Mouse (Mus musculus) kidney, embryonic 15.5 days (tissue): ENCODE results near the gene Phf23. TPM values are rescaled to one million over a fixed set of nuclear protein-coding genes. Genes with fewer than 3 reads are reported as not detected.

ENCODE experiments used
- ATAC-seq: fragments of 200-750 bp; cut with Nextera tagmentation; replicated peaks from 2 replicates; pipeline ENCODE4 v1.8.0; 2017; ENCODE audit warnings: moderate TSS enrichment; ENCODE audit not compliant: low FRiP score
- H3K27ac ChIP-seq: fragments of 300-500 bp; sonication (generic); 2 replicates; pipeline ENCODE4 v1.5.1; 2015; ENCODE audit warnings: mild to moderate bottlenecking, inconsistent platforms
- H3K27me3 ChIP-seq: fragments of 300-500 bp; sonication (generic); 2 replicates; pipeline ENCODE4 v1.6.1; 2015; ENCODE audit warnings: inconsistent platforms
- H3K36me3 ChIP-seq: fragments of 300-500 bp; sonication (generic); 2 replicates; pipeline ENCODE4 v1.6.1; 2015; ENCODE audit warnings: inconsistent platforms
- H3K4me1 ChIP-seq: fragments of 300-500 bp; sonication (generic); 2 replicates; pipeline ENCODE4 v1.6.1; 2015; ENCODE audit warnings: inconsistent platforms
- H3K4me2 ChIP-seq: fragments of 300-500 bp; sonication (generic); 2 replicates; pipeline ENCODE4 v1.6.1; 2015; ENCODE audit warnings: moderate library complexity, mild to moderate bottlenecking, inconsistent platforms
- H3K4me3 ChIP-seq: fragments of 300-500 bp; sonication (generic); replicated peaks from 2 replicates; pipeline ENCODE4 v1.5.1; 2015; ENCODE audit warnings: mild to moderate bottlenecking, inconsistent platforms
- H3K9ac ChIP-seq: fragments of 300-500 bp; sonication (generic); 2 replicates; pipeline ENCODE4 v1.6.1; 2015; ENCODE audit warnings: mild to moderate bottlenecking, inconsistent platforms
- H3K9me3 ChIP-seq: fragments of 300-500 bp; sonication (generic); replicated peaks from 2 replicates; pipeline ENCODE4 v1.6.1; 2016; ENCODE audit warnings: inconsistent platforms
- WGBS: fragments of 180-500 bp; shearing (Covaris S2); methylation state at CpG from one replicate; pipeline ENCODE4 v1.1.7; 2015; ENCODE audit warnings: mixed read lengths; 5-methylcytosine and 5-hydroxymethylcytosine counted together
- polyA plus RNA-seq: library from polyadenylated mRNA; unstranded; fragments of >200 nt; fragmentation: Nextera tagmentation; extraction: Ambion mirVana; gene quantifications from 2 replicates; pipeline ENCODE4 v1.2.1, GENCODE M21; 2015

Gene Phf23
- polyA plus RNA-seq, 1 experiment from 2014 or later: 78.8 TPM

DNA sequence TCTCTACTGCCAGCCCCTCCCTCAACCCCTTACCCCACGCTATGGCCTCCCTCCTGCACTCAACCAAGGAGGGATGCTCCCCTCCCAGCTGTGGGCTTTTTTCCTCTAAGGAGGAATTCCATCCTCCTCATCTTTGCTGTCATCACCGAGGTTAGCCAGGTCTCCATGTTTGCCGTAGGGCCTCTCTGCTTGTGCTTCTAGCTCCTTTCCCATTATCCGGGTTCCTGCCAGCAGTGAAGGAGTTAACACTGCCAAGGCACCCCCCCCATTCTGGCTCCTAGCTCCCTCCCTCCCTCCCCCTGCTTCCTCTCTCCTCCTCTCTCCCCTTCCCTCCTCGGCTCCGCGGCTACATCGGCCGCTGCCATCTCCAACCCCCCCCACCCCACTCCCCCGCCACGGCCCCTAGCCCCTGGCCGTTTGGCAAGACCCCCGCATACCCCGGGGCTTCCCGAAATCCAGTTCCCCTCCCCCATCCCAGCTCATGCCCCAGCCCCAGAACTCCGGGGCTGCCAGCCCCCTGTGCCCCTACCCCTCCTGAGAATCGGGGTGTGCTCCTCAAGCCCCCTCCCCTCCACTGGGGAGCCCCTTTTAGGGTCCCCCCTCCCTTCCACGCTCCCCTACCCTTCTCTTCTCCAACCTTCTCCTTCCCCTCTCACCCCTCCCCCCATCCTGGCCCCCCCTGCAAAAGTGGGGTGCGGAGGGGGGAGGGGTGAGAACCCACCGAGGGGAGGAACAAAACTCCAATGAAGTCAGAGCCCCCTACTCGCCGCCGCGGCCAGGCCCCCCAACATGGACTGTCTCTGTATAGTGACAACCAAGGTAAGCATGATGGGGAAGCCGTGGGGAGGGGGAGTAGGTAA lies 22.8 kb downstream of the Phf23 start:
- Histone ChIP-seq H3K36me3 (peaks cover 7% of the 10 kb centered on the region), H3K27me3 (no peaks in the 10 kb centered on the region), H3K4me2 (peak overlapping the region; percentile 91), H3K9me3 (no peaks in the 10 kb centered on the region), H3K9ac (peak overlapping the region; percentile 85), H3K4me3 (peak overlapping the region; percentile 69), H3K27ac (peak overlapping the region; percentile 92), H3K4me1 (peaks cover 80% of the 10 kb centered on the region)
- WGBS: 2% methylated on average over 24 of the region's 25 CpGs
- ATAC-seq: no peak

DNA sequence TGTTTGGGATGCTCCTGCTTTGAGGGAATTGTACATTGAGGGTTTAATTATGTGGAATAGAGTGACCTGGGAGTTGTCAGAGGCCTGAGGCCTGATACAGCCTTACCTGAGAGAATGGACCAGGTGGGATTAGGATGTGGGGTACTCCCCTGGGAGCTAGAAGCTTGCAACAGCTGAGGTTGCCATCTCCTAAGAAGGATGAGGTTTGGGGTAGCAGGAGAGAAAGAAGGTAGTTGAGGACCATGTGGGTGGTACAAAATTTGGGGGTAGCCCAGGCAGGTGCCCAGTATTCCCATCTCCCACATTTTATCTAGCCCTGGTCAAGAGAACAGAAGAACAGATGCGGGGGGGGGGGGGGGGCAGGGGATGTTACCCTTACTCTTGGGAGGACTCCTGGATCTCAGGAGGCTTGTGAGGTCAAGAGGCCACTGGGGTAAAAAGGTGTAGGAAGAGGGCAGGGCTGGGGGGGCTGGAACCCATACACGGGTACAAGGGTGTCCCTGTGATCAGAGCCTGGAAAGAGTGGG lies 24.0 kb downstream of the Phf23 start:
- Histone ChIP-seq H3K9ac (peak overlapping the region; percentile 85; the same call in 1 of the 2 replicates), H3K27ac (peak overlapping the region; percentile 92), H3K36me3 (no peaks in the 10 kb centered on the region), H3K9me3 (no peaks in the 10 kb centered on the region), H3K4me1 (peaks cover 82% of the 10 kb centered on the region), H3K4me2 (peak overlapping the region; percentile 91), H3K27me3 (no peaks in the 10 kb centered on the region), H3K4me3 (peak overlapping the region; percentile 69)
- ATAC-seq: no peak
- 20% methylated on average over 2 of the region's 2 CpGs for WGBS

DNA sequence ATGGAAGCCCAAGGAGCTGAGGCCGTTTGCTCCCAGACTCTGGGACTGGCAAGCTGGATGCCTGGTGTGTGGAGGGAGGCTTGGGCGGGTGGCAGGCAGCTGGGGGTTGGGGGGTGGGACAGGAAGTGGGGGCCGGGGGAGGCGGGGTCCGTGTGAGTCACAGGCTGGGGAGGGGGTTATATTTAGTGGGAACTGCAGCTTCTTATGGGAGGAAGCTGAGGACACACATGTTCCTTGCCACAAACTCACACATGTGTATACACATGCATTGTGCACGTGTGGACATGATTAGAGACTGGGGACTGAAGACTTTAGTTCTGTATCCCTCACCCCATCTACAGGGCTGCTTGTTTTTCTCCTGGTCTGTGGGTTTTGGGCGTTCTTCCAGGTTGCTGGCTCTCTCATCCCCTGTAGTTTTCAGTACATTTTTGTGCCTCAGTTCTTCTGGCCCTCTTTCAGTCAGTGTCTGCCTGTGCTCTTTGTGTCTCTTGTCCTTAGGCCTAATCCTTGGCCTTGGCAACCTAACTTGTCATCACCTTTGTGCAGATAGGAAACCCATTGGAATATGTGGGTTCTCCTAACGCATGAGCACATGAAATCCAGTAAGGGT lies 24.6 kb downstream of the Phf23 start:
- peak overlapping the region; percentile 85; the same call in 1 of the 2 replicates for H3K9ac ChIP-seq
- 19% methylated on average over 8 of the region's 8 CpGs for WGBS

DNA sequence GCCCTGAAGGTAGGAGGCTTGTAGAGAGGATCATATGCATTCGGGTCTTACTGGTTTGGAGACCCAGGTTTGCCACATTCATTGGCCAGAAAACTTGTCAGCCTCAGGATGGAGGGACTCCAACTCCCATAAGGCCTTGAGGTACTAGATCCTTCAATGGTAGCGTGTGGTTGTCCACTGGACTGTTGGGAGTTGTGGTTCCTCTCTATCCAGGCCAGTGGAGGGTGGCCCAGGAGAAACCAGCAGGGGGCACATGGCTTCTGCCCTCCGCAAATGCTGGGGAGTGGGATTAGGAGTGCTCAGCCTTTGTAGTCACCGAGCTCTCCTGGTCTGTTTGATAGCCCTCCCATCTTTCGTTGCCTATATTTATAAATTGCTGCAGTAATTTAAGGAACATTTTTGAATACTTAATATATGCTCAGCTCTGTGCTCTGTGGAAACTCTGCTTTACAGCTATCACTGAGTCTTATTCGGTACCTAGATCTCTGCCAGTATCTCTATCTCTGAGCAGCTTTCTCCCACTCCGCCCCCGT lies 25.2 kb downstream of the Phf23 start:
- Histone ChIP-seq H3K36me3 (no peaks in the 10 kb centered on the region), H3K4me3 (peak overlapping the region; percentile 69), H3K4me1 (peaks cover 77% of the 10 kb centered on the region), H3K4me2 (peak overlapping the region; percentile 91), H3K9me3 (no peaks in the 10 kb centered on the region), H3K27me3 (no peaks in the 10 kb centered on the region), H3K27ac (peak overlapping the region; percentile 92), H3K9ac (peak overlapping the region; percentile 33; the same call in 1 of the 2 replicates)
- peak; percentile 86 for ATAC-seq
- WGBS: under 1% methylated on average over 8 of the region's 8 CpGs

More for the DNA sequence above, 24.6 kb downstream of the Phf23 start:
- Histone ChIP-seq H3K4me3 (peak overlapping the region; percentile 69), H3K4me2 (peak overlapping the region; percentile 91), H3K4me1 (peaks cover 78% of the 10 kb centered on the region), H3K27me3 (no peaks in the 10 kb centered on the region), H3K36me3 (no peaks in the 10 kb centered on the region), H3K27ac (peak overlapping the region; percentile 92), H3K9me3 (no peaks in the 10 kb centered on the region)
- ATAC-seq: no peak

GRCm38 (mm10) chr11:70021264-70022132 lies 25.9 kb downstream of the Phf23 start:
- Histone ChIP-seq H3K9ac (peak overlapping the region; percentile 33; the same call in 1 of the 2 replicates), H3K4me3 (peak overlapping the region; percentile 69), H3K27me3 (no peaks in the 10 kb centered on the region), H3K4me1 (peaks cover 84% of the 10 kb centered on the region), H3K27ac (peak overlapping the region; percentile 92), H3K4me2 (peak overlapping the region; percentile 91), H3K36me3 (no peaks in the 10 kb centered on the region), H3K9me3 (no peaks in the 10 kb centered on the region)
- WGBS: 2% methylated on average over 40 of the region's 40 CpGs
- peak; percentile 65 for ATAC-seq

GRCm38 (mm10) chr11:70023481-70024150 lies 28.0 kb downstream of the Phf23 start:
- Histone ChIP-seq H3K27ac (no peak overlapping the region), H3K36me3 (no peaks in the 10 kb centered on the region), H3K27me3 (no peaks in the 10 kb centered on the region), H3K4me2 (peak overlapping the region; percentile 63), H3K9ac (peak overlapping the region; percentile 31; the same call in 1 of the 2 replicates), H3K4me1 (peaks cover 87% of the 10 kb centered on the region), H3K4me3 (peak overlapping the region; percentile 37), H3K9me3 (no peaks in the 10 kb centered on the region)
- 5% methylated on average over 28 of the region's 29 CpGs for WGBS
- ATAC-seq: no peak

DNA sequence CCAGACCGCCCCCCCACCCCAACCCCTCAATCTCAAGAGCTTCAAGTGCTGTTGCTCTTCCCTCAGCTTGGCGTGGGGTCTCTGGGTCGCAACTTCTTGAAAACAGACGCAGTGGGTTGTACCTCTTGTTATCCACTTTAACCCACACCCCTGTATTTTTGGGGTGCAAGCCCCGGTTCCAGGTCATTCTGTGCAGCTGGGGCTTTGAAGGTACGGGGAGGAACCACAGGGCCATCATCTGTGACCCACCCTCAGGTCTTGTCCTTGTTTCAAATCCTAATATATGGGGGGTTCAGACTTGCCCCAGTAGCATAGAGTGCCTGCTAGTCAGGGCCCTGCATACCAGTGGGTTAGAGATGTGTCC lies 28.6 kb downstream of the Phf23 start:
- peak overlapping the region; percentile 37 for H3K4me3 ChIP-seq
- ATAC-seq: no peak
- WGBS: 17% methylated on average over 6 of the region's 6 CpGs
- no peaks in the 10 kb centered on the region for H3K27me3 ChIP-seq
- no peak overlapping the region for H3K27ac ChIP-seq
- H3K4me1 ChIP-seq: peaks cover 87% of the 10 kb centered on the region
- H3K9ac ChIP-seq: peak overlapping the region; percentile 31; the same call in 1 of the 2 replicates
- no peaks in the 10 kb centered on the region for H3K9me3 ChIP-seq
- no peaks in the 10 kb centered on the region for H3K36me3 ChIP-seq
- H3K4me2 ChIP-seq: peak overlapping the region; percentile 63

DNA sequence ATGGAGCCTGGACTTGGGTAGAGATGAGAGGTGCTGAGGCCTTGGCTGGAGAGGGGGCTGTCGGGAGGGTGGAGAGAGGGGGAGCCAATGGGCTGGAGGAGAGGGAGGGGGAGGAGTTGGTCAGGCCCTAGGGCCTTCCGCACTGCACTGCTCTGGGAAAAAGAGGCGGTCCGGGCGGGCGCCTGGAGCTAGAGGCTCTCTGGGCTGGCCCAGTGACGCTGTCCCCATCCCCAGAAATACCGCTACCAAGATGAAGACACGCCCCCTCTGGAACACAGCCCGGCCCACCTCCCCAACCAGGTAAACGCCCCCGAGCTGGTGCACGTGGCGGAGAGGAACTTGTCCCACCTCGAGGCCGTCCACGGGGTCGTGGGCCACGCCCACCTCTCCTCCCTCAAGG lies 31.1 kb downstream of the Phf23 start:
- peak overlapping the region; percentile 89 for H3K27ac ChIP-seq
- peak overlapping the region; percentile 68 for H3K4me2 ChIP-seq
- peaks cover 75% of the 10 kb centered on the region for H3K4me1 ChIP-seq
- no peaks in the 10 kb centered on the region for H3K9me3 ChIP-seq
- H3K4me3 ChIP-seq: peak overlapping the region; percentile 39
- H3K9ac ChIP-seq: 0 out of 2 replicates have a peak overlapping the region, but pooled peaks have one; percentile 23
- ATAC-seq: peak; percentile 80
- H3K36me3 ChIP-seq: peaks cover 15% of the 10 kb centered on the region
- under 1% methylated on average over 16 of the region's 19 CpGs for WGBS
- no peaks in the 10 kb centered on the region for H3K27me3 ChIP-seq

DNA sequence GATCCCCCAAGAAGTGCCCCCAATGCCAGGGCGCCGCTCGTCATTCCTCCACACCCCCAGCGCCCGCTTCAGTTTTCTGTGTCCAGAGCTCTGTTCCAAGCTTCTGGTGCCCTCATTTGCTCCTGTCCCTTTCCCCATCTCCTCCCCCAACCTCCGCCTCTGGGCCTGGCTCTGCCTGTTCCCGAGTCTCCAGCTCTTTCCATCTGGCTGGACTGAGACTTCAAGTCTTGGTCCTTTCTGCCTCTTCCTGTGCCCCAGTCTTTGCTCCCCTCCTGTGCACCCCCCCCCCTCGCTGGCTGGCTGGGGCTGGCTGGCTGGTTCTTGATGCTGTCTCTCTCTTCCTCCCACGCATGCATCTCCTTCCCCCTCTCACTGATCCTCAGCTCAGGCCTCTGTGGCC lies 31.8 kb downstream of the Phf23 start:
- Histone ChIP-seq H3K4me2 (peak overlapping the region; percentile 68), H3K9me3 (no peaks in the 10 kb centered on the region), H3K9ac (0 out of 2 replicates have a peak overlapping the region, but pooled peaks have one; percentile 23), H3K27ac (peak overlapping the region; percentile 89), H3K4me1 (peaks cover 70% of the 10 kb centered on the region), H3K4me3 (peak overlapping the region; percentile 39), H3K27me3 (no peaks in the 10 kb centered on the region), H3K36me3 (peaks cover 22% of the 10 kb centered on the region)
- 18% methylated on average over 9 of the region's 9 CpGs for WGBS
- ATAC-seq: no peak

GRCm38 (mm10) chr11:70028401-70029129 lies 33.0 kb downstream of the Phf23 start:
- no peak; the same call in 1 of the 2 replicates for ATAC-seq
- Histone ChIP-seq H3K9ac (no peak overlapping the region), H3K27me3 (no peaks in the 10 kb centered on the region), H3K27ac (peak overlapping the region; percentile 89), H3K36me3 (peaks cover 34% of the 10 kb centered on the region), H3K9me3 (no peaks in the 10 kb centered on the region), H3K4me3 (peak overlapping the region; percentile 31), H3K4me1 (peaks cover 62% of the 10 kb centered on the region), H3K4me2 (peak overlapping the region; percentile 68)
- WGBS: 17% methylated on average over 12 of the region's 12 CpGs
